Mouse (Mus musculus) kidney, adult 2 months (tissue): ENCODE measurements around the gene Stx19. TPM values are rescaled to one million over a fixed set of nuclear protein-coding genes. Genes with fewer than 3 reads are reported as not detected.
A peak's percentile ranks its signal among the peaks of the same experiment; 100 is the strongest.

Experiments used
- DNase-seq: peaks from one replicate; pipeline ENCODE4 v3.0.0; 2021
- H3K27ac ChIP-seq: fragments of 200-500 bp; 2 replicates; pipeline ENCODE4 v1.5.1; 2012; ENCODE audit warnings: low read depth, low read length, control low read depth, inconsistent platforms; ENCODE audit not compliant: insufficient read depth
- H3K27me3 ChIP-seq: fragments of 200-500 bp; replicated peaks from 2 replicates; pipeline ENCODE4 v1.6.1; 2012; ENCODE audit warnings: mild to moderate bottlenecking, moderate library complexity, low read length, inconsistent platforms; ENCODE audit not compliant: control insufficient read depth, insufficient read depth
- H3K36me3 ChIP-seq: fragments of 200-500 bp; 2 replicates; pipeline ENCODE4 v1.6.1; 2012; ENCODE audit warnings: mild to moderate bottlenecking, moderate library complexity, low read length, inconsistent platforms; ENCODE audit not compliant: control insufficient read depth, insufficient read depth
- H3K4me1 ChIP-seq: fragments of 200-500 bp; 2 replicates; pipeline ENCODE4 v1.6.1; 2011; ENCODE audit warnings: low read length; ENCODE audit not compliant: control insufficient read depth, insufficient read depth
- H3K4me3 ChIP-seq: fragments of 200-500 bp; 2 replicates; pipeline ENCODE4 v1.5.1; 2011; ENCODE audit warnings: mild to moderate bottlenecking, low read depth, low read length, control low read depth; ENCODE audit not compliant: insufficient read depth
- CTCF ChIP-seq: fragments of 200-500 bp; conservative IDR thresholded peaks from 2 replicates; pipeline ENCODE4 v1.5.1; 2011; ENCODE audit warnings: low read depth, mild to moderate bottlenecking, control low read depth, low read length, moderate library complexity, mixed read lengths; ENCODE audit not compliant: insufficient read depth, insufficient read length
- POLR2A ChIP-seq: fragments of 200-500 bp; IDR thresholded peaks from one replicate; pipeline ENCODE4 v1.6.1; 2011; ENCODE audit warnings: low read depth, low read length, control low read depth
- WGBS: fragments of 180-500 bp; shearing (Covaris S2); methylation state at CpG from one replicate; pipeline ENCODE4 v1.1.7; 2018; 5-methylcytosine and 5-hydroxymethylcytosine counted together
- polyA plus RNA-seq: library from polyadenylated mRNA; depleted of rRNA; stranded (reverse); fragments of >200 nt; gene quantifications from 2 replicates; pipeline ENCODE4 v1.2.3, GENCODE M21; 2012

The Stx19 gene
- polyA plus RNA-seq, 1 experiment, result not detected

DNA sequence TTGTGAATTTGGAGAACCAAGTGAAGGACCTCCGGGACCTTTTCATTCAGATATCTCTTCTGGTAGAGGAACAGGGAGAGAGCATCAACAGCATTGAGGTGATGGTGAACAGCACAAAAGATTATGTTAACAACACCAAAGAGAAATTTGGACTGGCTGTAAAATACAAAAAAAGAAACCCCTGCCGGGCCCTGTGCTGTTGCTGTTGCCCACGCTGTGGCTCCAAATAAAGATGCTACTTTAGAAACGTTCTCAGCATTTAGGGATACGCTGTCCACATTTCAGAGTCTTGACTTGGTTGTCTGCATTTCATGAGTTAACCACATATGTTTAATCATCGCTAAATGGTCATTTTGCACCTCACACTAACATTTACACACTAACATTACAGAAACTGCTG, 8.0 kb downstream of the Stx19 start:
- Histone ChIP-seq H3K4me3 (no peak overlapping the region), H3K27me3 (no peaks in the 10 kb centered on the region), H3K36me3 (no peaks in the 10 kb centered on the region), H3K4me1 (no peaks in the 10 kb centered on the region), H3K27ac (no peak overlapping the region)
- no peak for DNase-seq
- TF ChIP-seq POLR2A, result no peak
- no peak for TF ChIP-seq CTCF
- WGBS, result 97% methylated on average over 6 of the region's 6 CpGs

DNA sequence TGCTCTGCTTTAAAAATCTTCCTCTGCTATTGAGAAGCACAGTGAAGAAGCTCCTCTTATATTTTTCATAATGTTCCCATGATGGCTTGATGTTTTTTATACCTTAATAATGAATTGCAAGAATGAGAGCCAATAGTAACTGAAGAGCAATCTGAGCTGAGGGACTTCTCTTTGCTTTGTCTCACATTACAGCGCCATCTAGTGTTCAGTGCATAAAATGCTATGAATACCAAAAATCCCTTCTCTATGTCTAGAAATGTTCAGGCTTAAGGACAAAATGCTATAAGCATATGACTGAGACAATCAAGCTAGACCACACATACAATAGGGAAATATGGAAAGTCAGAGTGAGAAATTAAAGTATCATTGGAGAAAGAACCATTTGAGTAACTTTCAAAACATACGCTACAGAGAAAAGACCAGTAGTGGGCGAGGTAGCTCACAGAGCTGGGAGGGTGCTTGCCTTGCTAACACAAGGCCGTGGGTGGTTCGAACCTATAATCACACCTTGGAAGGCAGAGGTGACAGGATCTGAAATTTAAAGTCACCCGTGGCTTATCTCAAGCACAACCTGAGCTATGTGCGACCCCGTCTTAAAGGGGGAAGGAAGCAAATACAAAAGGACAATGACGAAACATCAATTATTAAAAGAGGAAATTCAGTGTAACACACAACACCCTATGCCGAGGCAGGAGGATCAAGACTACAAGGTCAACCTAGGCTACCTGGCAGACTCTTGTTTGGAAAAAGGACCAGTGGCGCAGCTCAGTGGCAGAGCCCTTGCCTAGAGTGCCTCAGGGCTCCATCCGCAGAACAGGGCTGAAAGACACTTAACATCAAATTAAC, 11.9 kb downstream of the Stx19 start:
- 68% methylated on average over 12 of the region's 12 CpGs for WGBS
- Histone ChIP-seq H3K4me1 (no peaks in the 10 kb centered on the region), H3K27ac (no peak overlapping the region), H3K27me3 (no peaks in the 10 kb centered on the region), H3K4me3 (no peak overlapping the region), H3K36me3 (no peaks in the 10 kb centered on the region)
- DNase-seq, result peak; percentile 38
- no peak for TF ChIP-seq POLR2A
- 0 out of 2 replicates have a peak, but pooled peaks have one; percentile 22 for TF ChIP-seq CTCF

DNA sequence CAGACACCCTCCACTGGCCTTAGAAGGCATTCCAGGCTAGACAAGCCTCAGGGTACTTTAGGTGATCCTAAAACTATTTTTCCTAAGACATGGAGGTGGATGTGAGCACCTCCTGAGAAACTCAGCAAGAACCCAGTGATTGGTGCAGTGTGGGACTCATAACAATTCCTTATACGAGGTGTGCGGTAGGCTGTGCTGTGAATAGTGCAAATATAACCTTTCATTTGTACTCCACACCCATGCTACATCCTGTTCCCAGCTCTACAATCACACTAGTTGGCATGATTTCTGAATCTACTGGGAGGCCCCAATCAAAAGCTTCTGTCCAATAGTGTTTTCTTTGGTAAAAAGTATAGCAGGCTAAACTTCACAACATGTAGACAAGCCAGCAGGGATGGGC, 17.6 kb downstream of the Stx19 start:
- no peak overlapping the region for H3K27ac ChIP-seq
- no peak for DNase-seq
- 56% methylated on average over 2 of the region's 2 CpGs for WGBS

DNA sequence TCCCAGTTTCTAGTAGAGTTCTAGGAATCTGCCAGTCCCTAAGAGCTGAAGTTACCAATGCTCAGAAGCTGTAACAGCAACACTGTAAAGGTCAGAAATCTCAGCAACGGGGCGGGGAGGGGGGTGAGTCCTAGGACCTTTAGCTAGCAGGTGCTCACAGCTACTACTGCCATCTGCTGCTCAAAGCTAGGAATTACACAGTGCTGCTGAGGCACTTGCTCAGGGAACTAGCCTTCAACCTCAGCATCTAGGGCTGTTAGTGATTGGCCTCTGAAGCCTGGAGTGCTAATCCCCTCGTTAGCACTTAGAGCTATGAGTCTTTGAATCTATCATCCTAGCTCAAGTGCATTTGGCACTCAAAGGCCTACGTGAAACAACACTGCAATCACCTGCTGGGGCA, 18.0 kb downstream of the Stx19 start:
- TF ChIP-seq POLR2A (no peak), CTCF (peak; percentile 85)
- H3K4me3 ChIP-seq, result no peak overlapping the region
- no peaks in the 10 kb centered on the region for H3K4me1 ChIP-seq
- 20% methylated on average over 4 of the region's 4 CpGs for WGBS
- DNase-seq, result peak; percentile 49
- no peaks in the 10 kb centered on the region for H3K27me3 ChIP-seq
- H3K27ac ChIP-seq, result no peak overlapping the region
- H3K36me3 ChIP-seq, result no peaks in the 10 kb centered on the region

More for the DNA sequence above, 17.6 kb downstream of the Stx19 start:
- TF ChIP-seq POLR2A (no peak), CTCF (no peak)
- H3K4me1 ChIP-seq, result no peaks in the 10 kb centered on the region
- H3K36me3 ChIP-seq, result no peaks in the 10 kb centered on the region
- no peak overlapping the region for H3K4me3 ChIP-seq
- no peaks in the 10 kb centered on the region for H3K27me3 ChIP-seq

DNA sequence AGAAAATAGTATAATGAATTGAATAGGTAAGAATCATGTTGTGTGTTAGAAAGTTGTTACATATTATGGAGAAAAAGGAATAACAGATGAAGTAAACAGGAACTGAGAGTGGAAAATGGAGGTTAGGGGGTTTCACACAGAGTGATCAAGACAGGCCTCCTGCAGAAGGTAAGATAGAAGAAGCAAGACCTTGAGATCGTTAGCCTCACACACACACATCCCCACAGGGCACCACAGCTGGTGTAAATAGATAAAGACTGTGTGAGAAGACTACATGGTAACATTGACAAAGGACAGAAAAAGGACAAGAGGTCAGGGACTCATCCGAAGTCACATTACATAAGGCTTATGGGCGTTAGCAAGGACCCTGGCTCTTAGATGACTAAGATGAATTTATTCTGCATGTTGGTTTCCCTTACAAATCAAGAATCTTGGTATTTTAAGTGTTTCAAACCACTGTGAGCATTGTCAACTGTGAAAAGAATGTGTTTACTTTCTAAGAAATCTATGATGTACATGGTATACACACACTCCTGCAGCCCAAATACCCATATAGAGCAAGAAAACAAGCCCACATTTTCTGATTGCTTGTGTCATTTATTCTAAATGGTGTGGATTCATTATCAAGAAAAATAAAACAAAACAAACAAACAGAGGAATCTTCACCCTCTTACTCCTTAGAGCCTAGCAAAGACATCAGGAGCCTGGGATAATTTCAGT, 19.7 kb downstream of the Stx19 start:
- no peaks in the 10 kb centered on the region for H3K4me1 ChIP-seq
- no peak overlapping the region for H3K4me3 ChIP-seq
- TF ChIP-seq POLR2A (no peak), CTCF (no peak)
- no peaks in the 10 kb centered on the region for H3K27me3 ChIP-seq
- WGBS, result 70% methylated on average over 3 of the region's 3 CpGs
- H3K36me3 ChIP-seq, result no peaks in the 10 kb centered on the region
- no peak overlapping the region for H3K27ac ChIP-seq
- no peak for DNase-seq

DNA sequence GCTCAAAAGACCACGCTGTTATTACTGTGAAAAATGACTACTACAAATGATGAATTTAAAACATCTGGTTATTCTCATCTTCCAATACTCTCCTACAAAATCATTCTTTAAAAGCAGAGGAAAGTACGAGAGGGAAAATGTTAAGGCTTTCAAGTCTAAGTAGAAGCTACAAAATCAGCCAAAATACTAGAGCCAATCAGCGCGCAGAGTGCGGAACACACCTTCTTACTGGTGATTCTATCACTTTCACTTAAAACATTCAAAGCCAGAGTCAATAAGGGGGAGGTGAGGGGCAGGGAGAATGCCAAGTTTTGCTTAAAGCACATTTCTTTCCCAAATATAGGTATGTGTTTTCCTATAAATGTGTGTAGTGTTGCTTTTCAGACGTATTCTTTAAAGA, 30.9 kb downstream of the Stx19 start:
- WGBS, result 86% methylated on average over 6 of the region's 6 CpGs
- TF ChIP-seq CTCF, result no peak
- no peak for TF ChIP-seq POLR2A
- no peaks in the 10 kb centered on the region for H3K27me3 ChIP-seq
- peaks cover 5% of the 10 kb centered on the region; the same call in 1 of the 2 replicates for H3K4me1 ChIP-seq
- no peak overlapping the region for H3K4me3 ChIP-seq
- no peak for DNase-seq
- no peaks in the 10 kb centered on the region for H3K36me3 ChIP-seq
- H3K27ac ChIP-seq, result no peak overlapping the region

DNA sequence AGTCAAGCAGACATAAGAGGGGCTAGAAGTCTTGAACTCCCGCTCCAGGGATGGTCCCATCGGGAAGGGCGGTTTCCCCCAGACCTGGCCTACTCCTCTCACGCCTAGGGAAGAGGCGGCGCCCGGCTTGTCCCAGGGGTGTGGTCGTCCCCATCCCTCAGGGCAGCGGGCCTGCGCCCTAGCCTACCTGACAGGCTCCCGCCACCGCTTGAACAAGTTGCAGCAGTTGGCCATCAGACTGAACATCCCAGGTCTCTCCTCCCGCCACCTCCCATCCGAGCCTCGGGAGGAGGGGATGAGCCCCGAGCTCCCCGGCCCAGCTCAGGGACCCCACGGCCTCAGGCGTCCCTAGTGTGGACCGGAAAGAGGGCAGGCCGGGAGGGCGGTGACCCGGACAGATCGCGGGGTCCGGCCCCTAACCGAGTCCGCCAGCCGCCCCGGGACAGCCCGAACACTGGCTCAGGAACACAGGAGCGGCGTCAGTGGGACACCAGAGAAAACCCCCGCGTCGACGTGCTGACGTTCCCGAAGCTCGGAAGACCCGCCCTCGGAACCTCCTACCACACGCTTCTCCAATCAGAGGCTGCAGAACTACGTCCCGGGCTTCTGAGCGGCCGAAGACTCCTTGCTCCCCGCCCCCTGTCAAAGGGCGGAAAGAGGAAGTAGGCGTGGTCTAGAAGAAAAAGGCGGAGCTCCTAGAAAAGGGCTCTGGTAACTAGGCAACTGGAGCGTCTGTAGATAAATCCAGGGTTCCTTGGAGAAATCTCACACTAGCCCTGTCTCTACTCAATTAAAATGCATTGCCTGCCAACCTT, 32.2 kb downstream of the Stx19 start, which contains the start of gene Arl13b:
Gene Arl13b (minus strand): TSS at position 543 of the 815 bp plus-strand sequence.
- Histone ChIP-seq H3K27me3 (no peaks in the 10 kb centered on the region), H3K27ac (no peak within 1 kb of the TSS), H3K4me1 (peaks cover 5% of the 10 kb centered on the region; the same call in 1 of the 2 replicates), H3K4me3 (peak within 1 kb of the TSS; percentile 92), H3K36me3 (no peaks in the 10 kb centered on the region)
- TF ChIP-seq CTCF (no peak), POLR2A (no peak)
- under 1% methylated on average over 52 of the region's 52 CpGs for WGBS
- peak; percentile 98 for DNase-seq
